In the genomic region with DNA sequence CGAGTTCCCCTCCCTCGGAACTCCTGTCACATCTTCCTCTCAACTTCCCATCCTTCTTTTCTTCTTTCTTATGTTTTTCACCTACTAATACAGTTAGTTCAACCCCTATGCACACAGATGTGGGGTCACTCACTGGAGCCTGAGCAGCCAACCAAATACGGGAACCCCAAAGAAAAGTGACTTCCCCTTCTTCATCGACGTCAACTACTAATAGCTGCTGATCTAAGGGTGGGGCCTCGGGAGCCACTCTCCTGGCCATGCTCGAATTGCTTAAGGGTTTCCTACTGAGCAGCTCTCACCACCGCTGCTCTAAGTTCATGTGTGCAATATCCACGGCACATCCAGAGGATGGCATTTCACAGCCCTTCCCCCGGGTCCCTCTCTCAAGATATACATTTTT, we compare ENCODE assay signal across 20 mouse cellular contexts.
A peak's percentile ranks its signal among the peaks of the same experiment; 100 is the strongest.
DNase-seq lines count a peak whose midpoint lies in the region; ATAC-seq lines count a peak whose summit lies in the region.
"Had no signal": no experiment of that assay in that cellular context is flagged by ENCODE, and none has a peak within 500 bp of the region (broad histone marks: within the 10 kb centered on the region; RNA-seq: fewer than 3 reads in every experiment).

No protein-coding gene starts in this region.

- DNase-seq in heart, adult 11 months = peak; percentile 40
- DNase-seq in heart, adult 18-20 months = no peak
- no peak for DNase-seq in thymus, postnatal 25 days
- no peak for DNase-seq in spleen, postnatal 10 days (ENCODE audit: low spot score in 2 of 2)
- DNase-seq in adrenal gland, adult 2 months = no peak
- DNase-seq: adrenal gland, adult 8-10 months; adrenal gland, postnatal 10 days; adrenal gland, postnatal 14 days; adrenal gland, postnatal 25 days; adrenal gland, postnatal 36 days; B cell, adult 2 months; cerebellum, adult 11 months; cerebellum, adult 11-12 months; cerebellum, adult 18-20 months had no signal

- peak; percentile 54; the same call in 1 of the 2 replicates for ATAC-seq in common myeloid progenitor, adult 5-6 weeks (replicated peaks; ENCODE audit: low read depth, poor library complexity, severe bottlenecking)
- ATAC-seq in granulocyte monocyte progenitor cell, adult 5-6 weeks (replicated peaks; ENCODE audit: poor library complexity, severe bottlenecking) = peak; percentile 52; the same call in 1 of the 2 replicates
- ATAC-seq in megakaryocyte progenitor cell, adult 5-6 weeks (replicated peaks; ENCODE audit: poor library complexity) = peak; percentile 58
- ATAC-seq: activated CD4-positive, CD25-positive, alpha-beta regulatory T cell, adult 4 months; CD4-positive, CD25-positive, alpha-beta regulatory T cell, adult 4 months; Patski had no signal
